Mouse (Mus musculus) CH12.LX (cell line): ENCODE data around the gene Rab11fip5.

ENCODE experiments used
- CHD2 ChIP-seq: IDR thresholded peaks from 2 replicates; pipeline ENCODE4 v1.6.1; 2011; ENCODE audit warnings: low read length, improper control_type of control experiment
- CTCF ChIP-seq, 2 experiments: IDR thresholded peaks in 1 of 2; conservative IDR thresholded peaks in 1 of 2; 2 replicates each; pipeline ENCODE4 v1.5.1; 2011 to 2012; ENCODE audit warnings: low read depth in 2 of 2, low read length in 2 of 2, improper control_type of control experiment in 1 of 2, inconsistent platforms in 1 of 2, mild to moderate bottlenecking in 1 of 2, moderate library complexity in 1 of 2
- ETS1 ChIP-seq: conservative IDR thresholded peaks from 2 replicates; pipeline ENCODE4 v1.6.1; 2012; ENCODE audit warnings: low read depth, mild to moderate bottlenecking, inconsistent platforms, low read length, improper control_type of control experiment, moderate library complexity
- HCFC1 ChIP-seq: IDR thresholded peaks from 2 replicates; pipeline ENCODE4 v1.6.1; 2012; ENCODE audit warnings: low read depth, mild to moderate bottlenecking, inconsistent platforms, low read length, improper control_type of control experiment
- POLR2A ChIP-seq: IDR thresholded peaks from 2 replicates; pipeline ENCODE4 v1.6.1; 2011; ENCODE audit warnings: low read depth, mild to moderate bottlenecking, improper control_type of control experiment, low read length
- POLR2AphosphoS2 ChIP-seq: IDR thresholded peaks from 2 replicates; pipeline ENCODE4 v1.6.1; 2011; ENCODE audit warnings: low read depth, low read length, improper control_type of control experiment
- TCF12 ChIP-seq: IDR thresholded peaks from 2 replicates; pipeline ENCODE4 v1.6.1; 2014; ENCODE audit warnings: low read depth, mild to moderate bottlenecking, inconsistent platforms, low read length, improper control_type of control experiment
- ZC3H11A ChIP-seq: IDR thresholded peaks from 2 replicates; pipeline ENCODE4 v1.6.1; 2012; ENCODE audit warnings: low read depth, mild to moderate bottlenecking, inconsistent platforms, low read length, improper control_type of control experiment

DNA sequence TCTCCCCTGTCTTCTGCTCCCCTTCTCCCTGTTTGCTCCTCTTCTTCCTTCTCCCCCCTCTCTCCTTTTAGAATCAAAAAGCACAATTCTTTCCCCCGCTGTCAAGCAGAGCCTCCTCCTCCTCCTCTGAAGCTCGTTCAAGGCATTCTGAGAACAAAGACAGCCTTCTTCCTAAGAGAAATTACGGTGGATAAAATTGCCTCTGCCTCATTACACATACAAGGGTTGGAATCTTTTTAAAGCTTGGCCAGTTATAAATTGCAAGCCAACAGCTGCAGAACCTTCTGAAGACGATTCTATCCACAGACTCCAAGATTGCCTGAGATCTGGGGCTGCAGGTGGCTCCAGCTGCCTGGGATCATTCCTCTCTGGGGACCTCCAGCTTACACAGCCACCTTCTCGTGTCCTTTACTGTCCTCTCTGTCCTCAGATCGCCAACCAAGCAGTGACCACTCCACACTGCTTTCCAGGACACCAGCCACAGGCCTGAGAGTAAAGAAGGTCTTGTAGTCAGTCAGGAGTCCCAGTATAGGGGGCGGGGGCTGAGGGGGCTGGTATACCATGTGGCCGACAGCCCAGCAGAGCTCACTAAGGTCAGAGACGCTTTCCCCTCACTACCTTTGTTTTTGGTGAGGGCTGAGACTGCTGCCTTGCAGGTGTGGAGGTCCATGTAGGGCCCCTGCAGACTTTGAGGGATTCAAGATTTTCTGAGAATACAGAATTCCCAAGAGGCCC is 60.2 kb downstream of the Rab11fip5 start:
- TF ChIP-seq POLR2AphosphoS2 (no peak), CTCF (conservative IDR thresholded peaks at IDR 0.05 in 1 of 2, IDR thresholded peaks at IDR 0.05 in 1 of 2; ENCODE audit: low read depth in 2 of 2, low read length in 2 of 2) (no peak), ETS1 (no peak), HCFC1 (no peak), POLR2A (no peak), CHD2 (no peak), ZC3H11A (no peak), TCF12 (no peak)
